Mouse (Mus musculus): ENCODE measurements around the gene Ifnab. TPM values are rescaled to one million over a fixed set of nuclear protein-coding genes. Genes with fewer than 3 reads are reported as not detected.

The Ifnab gene
- polyA plus RNA-seq, 1 experiment: not detected

DNA sequence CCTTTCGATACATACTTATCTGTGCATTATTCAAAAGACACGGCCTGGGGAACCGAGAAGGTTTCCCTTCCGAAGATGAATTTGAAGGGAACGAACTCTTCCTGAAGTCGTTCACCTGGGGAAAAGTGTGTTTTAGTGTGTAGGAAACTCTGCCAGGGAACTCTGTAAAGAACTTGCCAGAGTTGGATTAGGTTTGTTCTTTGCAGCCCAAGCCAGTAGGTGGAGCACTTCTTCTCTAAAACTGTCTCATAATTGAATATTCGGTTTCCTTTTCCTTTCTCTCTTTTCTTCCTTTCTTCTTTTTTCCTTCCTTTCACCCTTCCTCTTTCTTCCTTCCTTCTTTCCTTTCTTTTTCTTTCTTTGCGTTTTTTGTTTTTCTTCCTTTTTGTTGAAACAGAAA lies 10.8 kb downstream of the Ifnab start:
- no peaks in the 10 kb centered on the region for H3K36me3 ChIP-seq (ENCODE audit: control insufficient read depth, insufficient read depth, low read length)
- no peak overlapping the region for H3K4me3 ChIP-seq (ENCODE audit: insufficient read depth, low read depth, low read length)
- peak; percentile 25 for DNase-seq
- H3K27me3 ChIP-seq (replicated peaks; ENCODE audit: control insufficient read depth, insufficient read depth, low read length): no peaks in the 10 kb centered on the region
- H3K27ac ChIP-seq (ENCODE audit: insufficient read depth, low read depth, low read length): no peak overlapping the region
- no peaks in the 10 kb centered on the region for H3K4me1 ChIP-seq (ENCODE audit: control insufficient read depth, insufficient read depth, low read length)
- TF ChIP-seq POLR2A (IDR thresholded peaks at IDR 0.05; ENCODE audit: low read depth, low read length) (no peak), CTCF (conservative IDR thresholded peaks at IDR 0.05; ENCODE audit: insufficient read depth, insufficient read length, low read depth, low read length) (no peak)
- WGBS: 40% methylated on average over 8 of the region's 8 CpGs

DNA sequence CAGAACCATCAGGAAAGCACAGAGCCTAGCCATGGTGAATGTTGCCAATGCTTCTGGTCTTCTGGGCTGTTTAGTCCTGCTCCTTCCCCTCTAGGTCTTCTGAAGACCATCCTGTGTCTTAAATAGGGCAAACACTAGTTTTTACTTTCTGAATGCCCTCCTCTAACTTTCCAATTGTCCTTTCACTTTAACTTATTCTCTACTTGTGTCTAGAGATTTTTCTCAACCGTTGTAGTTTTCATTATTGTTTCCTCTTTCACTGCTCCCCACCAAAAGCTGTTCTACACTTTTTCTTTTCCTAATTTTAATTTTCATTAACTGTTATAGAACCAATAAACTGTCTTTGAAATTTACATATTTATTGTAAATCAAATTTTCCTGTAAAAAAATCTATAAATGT lies 14.3 kb downstream of the Ifnab start, which contains the start of gene Ifna16:
Gene Ifna16, minus strand, starts transcription at position 101 of the 400 bp plus-strand sequence.
- TF ChIP-seq CTCF (conservative IDR thresholded peaks at IDR 0.05; ENCODE audit: insufficient read depth, insufficient read length, low read depth, low read length) (no peak), POLR2A (IDR thresholded peaks at IDR 0.05; ENCODE audit: low read depth, low read length) (no peak)
- no peak for DNase-seq
- Histone ChIP-seq H3K36me3 (ENCODE audit: control insufficient read depth, insufficient read depth, low read length) (no peaks in the 10 kb centered on the region), H3K27me3 (replicated peaks; ENCODE audit: control insufficient read depth, insufficient read depth, low read length) (no peaks in the 10 kb centered on the region), H3K4me3 (ENCODE audit: insufficient read depth, low read depth, low read length) (no peak within 1 kb of the TSS), H3K4me1 (ENCODE audit: control insufficient read depth, insufficient read depth, low read length) (no peaks in the 10 kb centered on the region), H3K27ac (ENCODE audit: insufficient read depth, low read depth, low read length) (no peak within 1 kb of the TSS)
- 78% methylated on average over 1 of the region's 1 CpGs for WGBS

DNA sequence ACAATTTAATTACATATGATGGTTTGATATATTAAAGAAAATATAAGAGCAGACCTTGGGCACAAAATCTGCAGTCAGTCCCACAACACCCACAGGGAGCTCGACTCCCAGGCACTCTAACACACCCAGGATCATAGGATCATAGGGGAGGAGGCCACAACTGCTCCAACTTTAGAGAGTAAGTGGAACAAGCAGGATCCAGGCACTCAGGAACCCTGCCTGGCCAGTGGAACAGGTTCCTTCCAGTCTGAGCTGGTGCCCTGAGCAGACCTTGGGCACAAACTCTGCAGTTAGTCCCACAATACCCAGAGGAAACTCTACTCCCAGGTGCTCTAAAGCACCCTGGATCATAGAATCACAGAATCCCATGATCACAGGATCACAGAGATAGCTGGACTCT lies 35.7 kb downstream of the Ifnab start:
- 30% methylated on average over 1 of the region's 1 CpGs for WGBS
- no peak overlapping the region for H3K27ac ChIP-seq (ENCODE audit: insufficient read depth, low read depth, low read length)
- DNase-seq: peak; percentile 21
- no peaks in the 10 kb centered on the region for H3K36me3 ChIP-seq (ENCODE audit: control insufficient read depth, insufficient read depth, low read length)
- TF ChIP-seq CTCF (conservative IDR thresholded peaks at IDR 0.05; ENCODE audit: insufficient read depth, insufficient read length, low read depth, low read length) (no peak), POLR2A (IDR thresholded peaks at IDR 0.05; ENCODE audit: low read depth, low read length) (no peak)
- H3K4me1 ChIP-seq (ENCODE audit: control insufficient read depth, insufficient read depth, low read length): no peaks in the 10 kb centered on the region
- H3K4me3 ChIP-seq (ENCODE audit: insufficient read depth, low read depth, low read length): no peak overlapping the region
- no peaks in the 10 kb centered on the region for H3K27me3 ChIP-seq (replicated peaks; ENCODE audit: control insufficient read depth, insufficient read depth, low read length)

DNA sequence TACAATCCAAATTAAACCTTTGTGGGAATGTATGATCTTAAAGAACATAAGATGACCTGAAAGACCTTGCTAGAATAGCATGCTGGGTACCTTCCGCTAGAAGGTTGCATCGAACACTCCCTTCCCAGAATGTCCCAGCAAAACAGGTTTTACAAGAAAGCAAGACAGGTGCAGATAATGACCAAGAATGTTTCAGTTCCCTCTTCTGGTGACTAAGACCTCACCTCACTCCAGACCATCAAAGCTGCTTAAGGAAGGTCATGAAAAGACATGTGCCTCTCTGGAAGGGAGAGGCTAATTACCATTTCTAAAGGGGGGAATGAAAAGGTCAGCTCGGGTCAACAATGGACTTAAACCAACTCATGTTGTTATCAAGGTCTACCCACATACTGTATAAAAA lies 37.5 kb downstream of the Ifnab start:
- Histone ChIP-seq H3K36me3 (ENCODE audit: control insufficient read depth, insufficient read depth, low read length) (no peaks in the 10 kb centered on the region), H3K27ac (ENCODE audit: insufficient read depth, low read depth, low read length) (no peak overlapping the region), H3K4me1 (ENCODE audit: control insufficient read depth, insufficient read depth, low read length) (no peaks in the 10 kb centered on the region), H3K27me3 (replicated peaks; ENCODE audit: control insufficient read depth, insufficient read depth, low read length) (no peaks in the 10 kb centered on the region), H3K4me3 (ENCODE audit: insufficient read depth, low read depth, low read length) (no peak overlapping the region)
- DNase-seq: no peak
- 82% methylated on average over 3 of the region's 3 CpGs for WGBS
- TF ChIP-seq CTCF (conservative IDR thresholded peaks at IDR 0.05; ENCODE audit: insufficient read depth, insufficient read length, low read depth, low read length): no peak
- no peak for TF ChIP-seq POLR2A (IDR thresholded peaks at IDR 0.05; ENCODE audit: low read depth, low read length)

DNA sequence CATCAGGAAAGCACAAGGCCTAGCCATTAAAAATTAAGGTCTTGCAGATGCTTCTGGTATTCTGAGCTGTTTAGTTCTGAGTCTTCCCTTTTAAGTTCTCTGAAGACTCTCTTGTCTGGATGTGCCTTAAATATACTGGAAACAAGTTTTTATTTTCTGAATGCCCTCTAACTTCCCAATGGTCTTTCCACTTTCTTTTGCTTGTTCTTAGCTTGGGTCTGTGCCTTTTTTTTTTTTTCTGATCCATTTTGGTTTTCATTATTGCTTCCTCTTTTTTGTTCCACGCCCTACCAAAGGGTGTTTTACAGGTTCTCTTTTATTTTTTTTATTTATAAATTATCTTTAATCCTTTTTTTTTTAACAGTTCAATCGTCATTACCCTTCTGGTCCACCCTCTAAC lies 46.8 kb downstream of the Ifnab start, which contains the start of gene Ifna13:
Gene Ifna13, minus strand, starts transcription at position 101 of the 400 bp plus-strand sequence.
- Histone ChIP-seq H3K4me3 (ENCODE audit: insufficient read depth, low read depth, low read length) (no peak within 1 kb of the TSS), H3K27me3 (replicated peaks; ENCODE audit: control insufficient read depth, insufficient read depth, low read length) (no peaks in the 10 kb centered on the region), H3K36me3 (ENCODE audit: control insufficient read depth, insufficient read depth, low read length) (no peaks in the 10 kb centered on the region), H3K27ac (ENCODE audit: insufficient read depth, low read depth, low read length) (no peak within 1 kb of the TSS), H3K4me1 (ENCODE audit: control insufficient read depth, insufficient read depth, low read length) (no peaks in the 10 kb centered on the region)
- WGBS: 50% methylated on average over 2 of the region's 2 CpGs
- DNase-seq: no peak
- no peak for TF ChIP-seq CTCF (conservative IDR thresholded peaks at IDR 0.05; ENCODE audit: insufficient read depth, insufficient read length, low read depth, low read length)
- no peak for TF ChIP-seq POLR2A (IDR thresholded peaks at IDR 0.05; ENCODE audit: low read depth, low read length)

DNA sequence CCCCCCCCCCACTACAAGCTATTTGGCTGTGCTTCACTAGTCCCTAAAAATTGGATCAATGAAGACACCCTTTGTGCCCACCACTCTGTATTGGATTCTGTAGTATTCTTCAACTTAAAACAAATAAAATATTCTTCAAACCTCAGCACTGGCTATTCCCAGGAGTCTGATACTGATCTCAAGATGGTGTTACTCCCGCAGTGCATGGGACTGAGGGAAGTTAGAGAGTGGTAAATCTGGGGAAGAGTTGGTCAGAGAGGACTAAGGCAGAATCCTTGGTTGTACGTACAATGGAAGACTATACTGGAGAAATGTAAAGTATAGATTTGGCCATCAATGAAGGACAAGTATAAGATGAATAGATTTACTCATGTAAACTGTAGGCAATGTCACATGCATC lies 48.6 kb downstream of the Ifnab start:
- Histone ChIP-seq H3K27me3 (replicated peaks; ENCODE audit: control insufficient read depth, insufficient read depth, low read length) (no peaks in the 10 kb centered on the region), H3K36me3 (ENCODE audit: control insufficient read depth, insufficient read depth, low read length) (no peaks in the 10 kb centered on the region), H3K27ac (ENCODE audit: insufficient read depth, low read depth, low read length) (no peak overlapping the region), H3K4me3 (ENCODE audit: insufficient read depth, low read depth, low read length) (no peak overlapping the region), H3K4me1 (ENCODE audit: control insufficient read depth, insufficient read depth, low read length) (no peaks in the 10 kb centered on the region)
- no peak for TF ChIP-seq POLR2A (IDR thresholded peaks at IDR 0.05; ENCODE audit: low read depth, low read length)
- no peak for TF ChIP-seq CTCF (conservative IDR thresholded peaks at IDR 0.05; ENCODE audit: insufficient read depth, insufficient read length, low read depth, low read length)
- DNase-seq: no peak
- 7% methylated on average over 2 of the region's 2 CpGs for WGBS

DNA sequence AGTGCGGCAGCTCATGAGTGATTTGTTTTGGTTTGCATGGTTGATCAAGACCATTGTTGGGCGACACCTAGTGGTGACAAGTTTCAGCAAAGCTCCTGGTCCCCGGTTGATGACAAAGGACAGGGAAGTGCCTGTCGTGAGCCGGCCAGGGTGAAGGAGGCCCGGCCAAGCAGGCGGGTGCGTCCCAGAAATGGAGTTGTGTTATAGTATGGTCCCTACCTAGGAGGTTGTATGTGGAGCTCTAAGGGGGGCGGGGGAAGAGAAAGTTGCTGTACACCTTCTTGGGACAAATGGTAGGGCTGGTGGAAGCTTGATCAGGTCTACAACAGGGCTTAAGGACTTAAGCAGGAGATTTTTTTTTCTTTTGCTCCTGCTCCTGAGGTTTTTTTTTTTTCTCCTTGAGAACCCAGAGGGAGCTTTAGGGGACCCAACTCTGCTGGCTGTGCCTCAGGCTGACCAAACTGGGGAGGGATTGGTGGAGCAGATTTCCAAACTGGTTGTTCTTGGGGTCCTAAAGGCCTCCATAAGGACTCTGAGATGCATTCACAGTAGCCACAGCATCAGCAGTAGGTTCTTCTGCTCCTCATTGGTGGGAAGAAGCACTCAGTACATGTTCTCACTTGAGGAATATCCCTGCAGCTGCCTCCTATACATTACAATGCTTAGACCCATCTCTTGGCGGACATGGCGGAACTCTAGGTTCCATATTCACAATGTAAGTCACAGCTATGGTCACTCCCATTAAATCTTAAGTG lies 49.9 kb downstream of the Ifnab start:
- WGBS: 9% methylated on average over 11 of the region's 11 CpGs
- Histone ChIP-seq H3K4me3 (ENCODE audit: insufficient read depth, low read depth, low read length) (peak overlapping the region; percentile 74), H3K27ac (ENCODE audit: insufficient read depth, low read depth, low read length) (0 out of 2 replicates have a peak overlapping the region, but pooled peaks have one; percentile 27), H3K27me3 (replicated peaks; ENCODE audit: control insufficient read depth, insufficient read depth, low read length) (no peaks in the 10 kb centered on the region), H3K36me3 (ENCODE audit: control insufficient read depth, insufficient read depth, low read length) (no peaks in the 10 kb centered on the region), H3K4me1 (ENCODE audit: control insufficient read depth, insufficient read depth, low read length) (no peaks in the 10 kb centered on the region)
- TF ChIP-seq POLR2A (IDR thresholded peaks at IDR 0.05; ENCODE audit: low read depth, low read length): no peak
- peak; percentile 85 for TF ChIP-seq CTCF (conservative IDR thresholded peaks at IDR 0.05; ENCODE audit: insufficient read depth, insufficient read length, low read depth, low read length)
- peak; percentile 95 for DNase-seq

Measured in kidney, adult 2 months (tissue).